Mouse (Mus musculus) heart, postnatal 14 days (tissue): ENCODE results near the gene Olfr161. TPM values are rescaled to one million over a fixed set of nuclear protein-coding genes. Genes with fewer than 3 reads are reported as not detected.
"Not testable (repeated sequence)": the region's sequence is repeated elsewhere in the genome, so short reads cannot be mapped to it uniquely, and the experiment has no call there.

Experiments
- DNase-seq, 2 experiments: peaks; one replicate each; pipeline ENCODE4 v3.0.0; 2021 to 2022
- intact Hi-C: fragments of 180-260 bp; cut with DNase I; formaldehyde crosslinking; loops from one replicate; pipeline ENCODE4 v1.15.1; 2025
- long read RNA-seq, 2 experiments: library from polyadenylated mRNA; stranded (forward); transcript quantifications; one replicate each; pipeline ENCODE4 v2.0.0; 2021
- total RNA-seq, 2 experiments: library from RNA; stranded (reverse); gene quantifications; 2 replicates each; pipeline ENCODE4 v1.2.3; 2021

Gene Olfr161
- not detected for total RNA-seq
- long read RNA-seq, experiment 1, result 0 reads
- long read RNA-seq, experiment 2, result 0 reads

GRCm38 (mm10) chr16:3590691-3591090 lies at the start of gene Olfr161:
Gene Olfr161, plus strand, starts transcription at chr16:3591042.
- DNase-seq, result no peak
- intact Hi-C loops, result no loop called here

DNA sequence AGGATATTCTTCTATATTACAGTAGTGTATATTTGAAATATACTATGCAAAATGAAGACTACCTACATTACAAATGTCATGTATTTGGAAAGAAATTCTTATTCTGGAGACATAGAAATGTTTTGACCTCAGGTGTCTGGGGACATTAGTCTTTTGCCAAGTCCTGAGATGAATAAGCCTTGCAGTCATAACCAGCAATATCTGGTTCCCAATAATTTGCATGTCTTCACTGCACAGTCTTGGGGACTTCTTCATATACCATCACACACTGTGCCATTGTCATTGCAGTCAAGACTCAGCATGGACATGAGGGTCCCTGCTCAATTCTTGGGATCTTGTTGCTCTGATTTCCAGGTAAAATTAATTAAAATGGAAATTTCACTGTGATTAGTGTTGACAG lies 27.3 kb upstream of the Olfr161 start:
- intact Hi-C loops, result no loop called here
- DNase-seq, result no peak

DNA sequence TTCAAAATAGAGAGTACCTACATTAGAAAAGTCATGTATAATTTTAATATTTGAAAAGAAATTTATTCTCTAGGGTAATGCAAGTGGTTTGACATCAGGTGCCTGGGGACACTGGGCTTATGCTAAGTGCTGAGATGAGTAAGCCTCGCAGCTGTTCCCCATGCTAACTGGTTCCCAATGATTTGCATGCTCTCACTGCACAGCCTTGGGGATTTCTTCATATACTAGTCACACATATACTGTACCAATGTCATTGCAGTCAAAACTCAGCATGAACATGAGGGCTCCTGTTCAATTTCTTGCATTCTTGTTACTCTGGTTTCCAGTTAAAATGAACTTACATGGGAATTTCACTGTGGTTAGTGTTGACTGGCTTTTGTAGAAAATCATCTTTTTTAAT lies 13.2 kb upstream of the Olfr161 start:
- intact Hi-C loops, result not testable (repeated sequence)

DNA sequence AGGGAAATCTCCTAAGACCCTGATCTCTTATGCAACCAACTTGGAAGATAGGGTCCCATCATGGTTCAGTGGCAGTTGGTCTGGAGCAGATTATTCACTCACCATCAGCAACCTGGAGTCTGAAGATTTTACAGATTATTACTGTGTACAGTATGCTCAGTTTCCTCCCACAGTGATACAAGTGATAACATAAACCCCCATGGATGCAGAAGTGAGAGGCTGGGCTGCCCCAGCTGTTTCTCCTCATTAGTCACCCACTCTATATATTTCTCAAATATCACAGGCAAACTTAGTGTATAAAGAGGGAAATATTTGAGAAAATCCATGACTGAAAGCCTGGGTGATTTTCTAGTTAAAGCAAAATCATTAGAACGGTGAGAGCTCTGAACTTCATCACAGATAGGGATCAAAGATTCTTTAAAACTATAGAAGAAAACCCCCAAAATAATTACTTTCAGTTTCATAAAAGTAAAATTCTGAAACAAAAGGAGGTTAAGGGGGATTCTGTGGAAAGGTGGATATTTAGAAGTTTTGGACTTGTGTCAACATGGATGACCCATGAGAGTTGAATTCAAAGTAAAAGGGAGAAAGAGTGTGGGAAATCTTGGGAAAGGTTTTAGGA lies 12.5 kb upstream of the Olfr161 start:
- DNase-seq, intact Hi-C loops: not testable (repeated sequence)

More for the DNA sequence above, 13.2 kb upstream of the Olfr161 start:
- not testable (repeated sequence) for DNase-seq

- intact Hi-C loops, DNase-seq: not testable (repeated sequence)
Observed at GRCm38 (mm10) chr16:3631376-3631775, 40.5 kb downstream of the Olfr161 start.

GRCm38 (mm10) chr16:3632572-3633361 lies 41.9 kb downstream of the Olfr161 start:
- intact Hi-C loops, DNase-seq: not testable (repeated sequence)

Other genes with a start within 250 kb of the Olfr161 start
- not detected for gene Mefv, start 127.1 kb downstream of the Olfr161 start, total RNA-seq
- 10 to 100 TPM in 1 of 2 experiments, 1 to 10 TPM in 1; 8.9 to 10.4 TPM for gene Zfp263, start 153.1 kb downstream of the Olfr161 start, total RNA-seq
- gene Olfr15, start 239.8 kb downstream of the Olfr161 start, total RNA-seq, result not detected